Mouse (Mus musculus) naive thymus-derived CD4-positive, alpha-beta T cell, adult 5 months (primary cell): ENCODE results near the gene Tango6. TPM values are rescaled to one million over a fixed set of nuclear protein-coding genes. Genes with fewer than 3 reads are reported as not detected.

Experiments used
- polyA plus RNA-seq: library from polyadenylated mRNA; unstranded; fragments of 100-300 nt; shearing (Covaris generic); gene quantifications from one replicate; pipeline ENCODE4 v1.2.1, GENCODE M21; 2017

The Tango6 gene
- polyA plus RNA-seq = 17.9 TPM

GRCm38 (mm10) chr8:106682971-106683668 is at the start of gene Tango6:
Gene Tango6 (plus strand): TSS chr8:106683068.

GRCm38 (mm10) chr8:106870051-106870450 is 187.2 kb downstream of the Tango6 start, which contains the start of gene Has3:
Gene Has3 (plus strand): TSS chr8:106870242.

GRCm38 (mm10) chr8:106893481-106894156 is 210.8 kb downstream of the Tango6 start, which contains the start of gene Utp4:
Gene Utp4 (plus strand): TSS chr8:106893636.

Other genes with a start within 250 kb of the Tango6 start
- not detected for gene 6030452D12Rik, start 182.5 kb upstream of the Tango6 start, polyA plus RNA-seq
- gene Cdh3, start 172.2 kb upstream of the Tango6 start, polyA plus RNA-seq = 0.07 TPM
- 6.4 TPM for gene Gm10073, start 109.6 kb upstream of the Tango6 start, polyA plus RNA-seq
- 0.31 TPM for gene Cdh1, start 79.7 kb upstream of the Tango6 start, polyA plus RNA-seq
- not detected for gene Has3, start 187.2 kb downstream of the Tango6 start, polyA plus RNA-seq
- 97.1 TPM for gene Utp4, start 210.6 kb downstream of the Tango6 start, polyA plus RNA-seq